Mouse (Mus musculus) fibroblast of lung, adult 2 months (primary cell): ENCODE measurements around the gene Tpm1.
A peak's percentile ranks its signal among the peaks of the same experiment; 100 is the strongest.

Source experiments
- DNase-seq: peaks from one replicate; pipeline ENCODE4 v3.0.0-alpha.2; 2011; ENCODE audit warnings: low read depth

The Tpm1 gene

DNA sequence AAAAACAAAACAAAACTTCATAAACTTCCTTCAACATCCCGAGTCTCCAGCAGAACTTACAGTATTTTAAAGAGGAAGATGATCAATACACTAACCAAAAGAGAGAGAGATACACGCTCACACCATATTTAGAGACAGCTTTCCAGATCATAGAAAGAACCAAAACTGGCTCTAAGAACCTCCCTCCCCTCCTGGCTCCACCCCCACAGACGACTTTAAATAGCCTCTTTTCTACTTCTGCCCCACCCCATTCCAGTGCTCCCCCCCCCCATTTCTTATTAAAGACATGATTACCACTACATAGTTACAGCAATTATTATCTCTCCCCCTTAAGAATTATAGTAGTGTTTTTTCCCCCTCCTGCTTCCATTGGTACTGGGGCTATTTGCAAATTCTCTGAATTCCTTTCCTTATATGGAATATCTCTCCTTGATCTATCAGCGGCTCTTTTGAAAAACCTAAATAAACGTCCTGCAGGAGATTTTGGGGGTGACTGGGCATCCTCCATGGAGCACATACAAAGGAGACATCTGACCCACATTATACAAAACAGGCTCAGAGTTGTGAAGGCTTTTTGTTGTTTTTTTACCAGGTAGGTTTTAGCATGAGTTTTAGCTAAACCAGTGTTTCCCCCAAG lies 3.1 kb downstream of the Tpm1 start:
- DNase-seq = no peak

GRCm38 (mm10) chr9:67045306-67045675 lies 3.9 kb downstream of the Tpm1 start:
- no peak for DNase-seq

GRCm38 (mm10) chr9:67044551-67045305 lies 4.5 kb downstream of the Tpm1 start:
- no peak for DNase-seq

DNA sequence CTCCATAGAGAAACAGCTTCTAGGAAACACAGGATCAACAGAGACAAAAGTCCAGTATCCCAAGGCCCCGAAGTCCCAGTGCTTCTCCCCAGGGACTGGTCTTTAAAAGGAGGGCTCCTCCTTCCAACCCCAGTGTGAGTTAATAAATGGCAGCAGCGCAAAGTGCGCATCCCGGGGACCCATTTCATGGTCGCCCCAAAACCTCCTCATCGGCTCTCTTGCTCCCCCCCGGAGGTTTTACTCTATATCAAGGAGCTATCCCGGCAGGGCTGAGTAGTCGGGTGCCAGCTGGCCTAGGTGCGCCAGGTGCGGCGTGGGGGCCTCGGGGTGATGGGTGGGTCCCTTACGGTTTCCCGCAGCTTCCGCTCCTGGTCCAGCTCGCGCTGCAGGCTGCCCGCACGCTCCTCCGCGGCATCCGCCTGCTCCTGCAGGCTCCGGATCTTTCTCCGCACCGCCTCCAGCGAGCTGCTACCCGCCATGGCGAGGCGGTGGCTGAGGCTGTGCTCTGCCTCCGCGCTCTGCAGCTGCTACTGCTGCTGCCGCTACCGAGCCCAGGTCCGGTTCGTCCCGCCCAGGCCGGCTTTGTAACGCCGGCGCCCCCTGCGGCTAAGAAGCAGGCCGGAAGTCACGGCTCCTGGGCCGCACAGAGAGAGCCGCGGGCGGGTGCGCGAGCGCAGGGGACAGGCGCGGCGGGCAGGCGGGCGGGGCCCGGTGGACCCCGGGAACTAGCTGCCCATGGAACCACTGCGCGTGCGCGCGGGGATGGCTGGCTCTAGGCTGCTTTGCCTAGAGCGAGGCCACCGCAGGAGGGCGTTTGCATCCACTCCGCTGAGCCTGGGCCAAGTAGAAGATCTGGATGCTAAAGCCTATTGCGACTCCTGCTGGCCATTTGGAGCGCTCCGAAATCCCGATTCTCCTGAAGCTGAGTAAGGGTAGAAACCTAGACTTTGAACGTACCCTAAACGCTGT lies 5.7 kb downstream of the Tpm1 start:
- DNase-seq = peak; percentile 92

- DNase-seq = no peak
These were observed 6.4 kb downstream of the Tpm1 start for GRCm38 (mm10) chr9:67042813-67043207.

DNA sequence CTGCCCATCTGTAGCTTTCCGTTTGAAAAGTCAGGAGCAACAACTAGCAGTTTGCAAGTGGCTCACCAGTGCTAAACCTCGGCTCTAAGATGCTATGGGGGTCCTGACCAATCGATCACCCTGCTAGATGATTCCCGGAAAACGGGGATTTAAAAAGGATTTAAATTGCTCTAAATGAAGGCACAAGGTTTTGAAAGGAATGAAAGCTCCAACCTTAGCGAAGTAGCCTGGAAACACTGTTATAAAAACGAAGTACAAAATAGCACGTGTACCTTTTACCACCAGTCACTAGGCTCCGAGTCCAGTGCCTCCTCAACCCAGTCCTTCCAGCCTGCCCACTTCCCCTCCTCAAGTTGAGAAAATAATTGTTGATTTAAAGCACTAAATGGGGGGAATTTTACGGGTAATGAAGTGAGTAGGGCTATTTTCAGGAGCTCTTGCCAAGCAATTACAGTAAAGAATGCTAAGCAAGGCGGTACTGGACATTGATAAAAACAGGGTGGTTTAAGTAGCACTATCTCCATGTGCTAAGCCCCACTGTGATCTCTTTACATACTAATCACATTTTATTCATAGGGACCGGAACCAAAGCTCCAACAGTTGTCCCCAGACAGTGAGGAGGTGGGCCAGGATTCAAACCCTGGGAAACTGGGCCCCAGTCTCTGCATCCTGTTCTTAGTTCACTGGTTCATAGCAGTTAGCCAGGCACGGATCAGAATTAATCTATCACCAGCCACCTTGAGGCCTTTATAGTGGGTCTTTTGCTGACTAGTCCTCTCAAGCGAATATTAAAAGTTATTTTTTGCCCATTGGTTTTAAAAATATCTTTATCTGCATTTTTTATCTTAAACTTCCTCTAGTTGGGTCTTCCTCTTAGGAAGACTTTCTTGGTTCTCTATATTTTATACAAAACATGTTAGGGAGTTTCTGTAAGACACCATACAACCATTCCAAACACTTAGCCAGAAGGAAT lies 7.1 kb downstream of the Tpm1 start:
- no peak for DNase-seq

DNA sequence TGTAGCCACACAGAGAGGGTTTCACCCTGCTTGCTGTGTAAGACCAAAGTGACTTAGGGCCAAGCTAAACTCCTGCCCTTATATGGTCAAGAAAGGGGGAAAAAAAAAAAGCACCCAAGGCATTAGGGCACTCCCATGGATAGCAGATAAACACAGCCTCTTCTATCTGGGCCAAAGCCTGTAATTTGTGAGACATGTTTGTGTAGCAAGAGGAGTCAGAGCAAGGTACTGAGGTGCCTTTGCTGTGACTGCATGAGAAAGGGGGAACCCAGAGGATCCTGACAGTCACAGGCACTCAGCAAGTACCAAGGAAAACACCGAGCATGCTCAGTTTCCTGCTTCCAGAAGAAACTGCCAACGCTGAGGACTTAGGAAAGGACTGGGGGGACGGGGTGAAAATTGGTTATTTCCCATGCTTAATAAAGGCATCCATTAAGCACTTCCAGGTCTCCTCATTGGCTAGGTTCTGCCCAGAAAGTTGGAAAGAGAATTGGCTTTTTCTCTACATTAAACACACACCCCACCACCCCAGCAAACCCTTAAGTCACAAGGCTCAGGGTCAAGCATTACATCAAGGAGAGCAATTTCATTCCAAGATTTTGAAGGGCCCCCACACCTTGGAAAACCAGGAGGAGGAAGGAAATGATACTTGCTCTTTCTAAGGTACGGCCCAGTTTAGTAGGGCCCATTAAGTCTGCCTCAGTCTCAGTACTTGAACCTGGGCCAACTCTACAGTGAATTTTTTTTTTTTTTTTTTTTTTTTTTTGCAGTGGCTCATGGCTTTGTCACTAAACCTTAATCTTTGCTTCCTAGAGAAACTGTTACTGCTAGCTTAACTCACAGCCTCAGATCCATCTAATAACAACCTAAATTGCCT lies 8.0 kb downstream of the Tpm1 start:
- no peak for DNase-seq

GRCm38 (mm10) chr9:67039867-67040266 lies 9.3 kb downstream of the Tpm1 start:
- no peak for DNase-seq

DNA sequence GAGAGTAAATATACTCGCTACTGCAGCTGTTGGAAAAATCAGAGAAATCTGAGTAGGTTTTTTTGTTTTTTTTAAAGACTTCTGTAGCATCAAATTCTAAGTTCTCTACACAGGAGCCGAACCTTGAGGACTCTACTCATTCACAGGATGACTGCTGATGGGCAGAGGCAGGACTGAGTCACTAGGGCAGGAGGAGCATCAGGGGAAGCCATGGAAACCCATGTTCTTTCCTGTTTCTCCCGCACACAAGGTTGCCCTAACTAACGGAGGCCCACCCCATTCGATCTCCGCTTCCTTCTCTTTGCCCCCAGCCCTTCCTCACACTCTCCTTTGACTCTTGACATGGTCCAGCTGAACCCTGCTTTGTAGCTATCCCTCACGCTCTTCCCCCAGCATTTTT lies 10.5 kb downstream of the Tpm1 start:
- no peak for DNase-seq

- no peak for DNase-seq
These were observed 11.5 kb downstream of the Tpm1 start for GRCm38 (mm10) chr9:67037666-67038065.

DNA sequence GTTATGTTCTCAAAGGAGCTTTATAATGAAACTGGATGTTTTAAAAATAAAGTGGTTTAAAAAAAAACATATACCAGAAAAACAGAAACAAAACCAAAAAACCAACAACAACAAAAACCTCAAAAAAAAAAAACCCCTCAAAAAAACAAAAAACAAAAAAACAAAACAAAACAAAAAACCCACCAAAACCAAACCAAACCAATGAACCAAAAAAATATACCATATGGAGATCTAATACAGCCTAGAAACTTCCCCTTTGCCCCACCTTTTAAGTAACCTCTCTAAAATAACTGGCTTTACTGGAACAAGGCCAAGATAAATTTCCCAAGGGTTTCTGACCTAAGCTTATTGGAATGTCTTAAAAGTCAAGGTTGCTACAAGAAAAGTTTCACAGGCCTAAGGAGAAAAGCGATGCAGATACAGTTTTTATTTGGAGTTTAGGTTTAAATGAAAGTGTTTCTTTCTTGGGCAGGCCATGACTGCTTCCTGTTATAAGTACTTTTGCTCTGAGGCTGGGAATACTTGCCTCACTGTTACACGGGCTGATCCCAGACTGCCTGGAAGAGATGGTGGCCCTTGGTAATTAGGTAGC lies 12.6 kb downstream of the Tpm1 start:
- no peak for DNase-seq

DNA sequence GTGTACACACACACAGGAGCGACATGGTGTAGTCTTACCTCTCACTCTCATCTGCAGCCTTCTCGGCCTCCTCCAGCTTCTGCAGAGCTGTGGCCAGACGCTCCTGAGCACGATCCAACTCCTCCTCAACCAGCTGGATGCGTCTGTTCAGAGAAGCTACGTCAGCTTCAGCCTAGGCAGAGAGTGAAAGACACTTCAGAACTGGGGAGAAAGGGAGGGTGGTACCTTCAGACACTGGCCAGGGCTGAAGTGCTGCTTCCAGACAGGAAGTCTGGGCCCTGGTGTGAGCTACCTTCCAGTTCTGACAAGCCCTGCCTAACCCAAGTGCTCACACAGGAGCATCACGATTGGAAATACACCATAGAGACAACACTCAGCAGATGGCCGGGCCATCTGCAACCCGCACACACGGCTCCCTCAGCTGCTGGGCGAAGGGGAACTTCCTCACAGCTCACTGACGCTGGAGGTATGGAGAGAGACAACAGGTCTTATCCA lies 13.2 kb downstream of the Tpm1 start:
- DNase-seq = no peak

GRCm38 (mm10) chr9:67034677-67035076 lies 14.5 kb downstream of the Tpm1 start:
- no peak for DNase-seq

DNA sequence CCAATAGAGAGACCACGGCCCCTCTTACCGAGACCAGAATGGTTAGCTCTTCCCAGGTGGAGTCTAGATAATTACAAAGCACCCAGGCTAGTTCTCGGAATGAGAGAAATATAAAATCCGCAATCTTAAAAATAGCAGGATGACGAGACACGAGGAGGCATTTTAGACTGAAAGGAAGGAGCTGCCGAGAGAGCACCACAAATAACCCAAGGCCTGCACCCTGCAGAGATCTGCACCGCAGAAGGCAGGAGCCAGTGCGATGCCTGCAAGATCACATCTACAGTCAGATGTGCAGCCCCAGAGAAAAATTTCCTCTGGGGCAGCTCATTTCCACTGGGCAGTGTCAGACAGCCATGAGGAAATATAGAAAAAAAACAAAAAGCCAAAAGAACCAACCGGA lies 16.2 kb downstream of the Tpm1 start:
- DNase-seq = no peak

- DNase-seq = no peak
These were observed 16.6 kb downstream of the Tpm1 start for GRCm38 (mm10) chr9:67032611-67033010.

GRCm38 (mm10) chr9:67029518-67029917 lies 19.7 kb downstream of the Tpm1 start:
- no peak for DNase-seq

DNA sequence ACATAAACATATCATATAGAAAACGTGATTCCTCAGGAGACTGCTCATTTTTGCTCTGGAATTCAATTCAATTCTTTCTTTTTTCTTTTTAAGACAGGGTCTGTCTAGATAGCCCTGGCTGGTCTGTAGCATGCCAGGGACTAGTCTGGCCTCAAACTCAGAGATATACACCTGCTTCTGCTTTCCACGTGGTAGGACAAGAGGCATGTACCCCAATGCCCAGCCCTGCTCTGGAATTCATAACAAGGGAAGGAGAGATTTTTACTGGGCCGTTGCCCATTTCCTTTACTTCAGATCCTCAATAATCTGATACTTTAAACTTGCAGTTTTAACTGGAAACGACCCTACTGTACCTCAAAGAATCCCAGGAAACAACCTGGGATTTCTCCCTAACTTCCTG lies 20.3 kb downstream of the Tpm1 start:
- no peak for DNase-seq

GRCm38 (mm10) chr9:67028133-67028724 lies 21.0 kb downstream of the Tpm1 start:
- DNase-seq = no peak

DNA sequence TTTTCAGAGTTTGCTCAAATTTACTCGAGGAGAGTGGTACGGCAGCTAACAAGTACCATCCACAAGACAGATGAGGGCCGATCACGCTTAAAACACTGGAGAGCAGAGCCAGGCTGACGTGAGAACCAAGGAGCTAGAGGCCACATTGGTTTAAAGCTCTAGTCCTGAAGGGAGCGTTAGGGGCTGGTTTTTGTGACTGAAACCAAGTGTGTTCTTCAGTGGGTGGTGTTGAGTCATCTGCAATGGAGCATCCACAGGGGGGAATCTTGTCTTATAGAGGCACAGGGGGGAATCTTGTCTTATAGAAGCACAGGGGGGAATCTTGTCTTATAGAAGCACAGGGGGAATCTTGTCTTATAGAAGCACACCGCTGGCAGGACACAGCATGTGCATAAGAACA lies 22.3 kb downstream of the Tpm1 start:
- no peak for DNase-seq

- DNase-seq = no peak
These were observed 23.1 kb downstream of the Tpm1 start for GRCm38 (mm10) chr9:67026061-67026460.
